Mouse (Mus musculus): Measurements from ENCODE around the gene Slc4a4. TPM values are rescaled to one million over a fixed set of nuclear protein-coding genes. Genes with fewer than 3 reads are reported as not detected.

Slc4a4 gene
- polyA plus RNA-seq, 1 experiment, result 53.7 TPM

DNA sequence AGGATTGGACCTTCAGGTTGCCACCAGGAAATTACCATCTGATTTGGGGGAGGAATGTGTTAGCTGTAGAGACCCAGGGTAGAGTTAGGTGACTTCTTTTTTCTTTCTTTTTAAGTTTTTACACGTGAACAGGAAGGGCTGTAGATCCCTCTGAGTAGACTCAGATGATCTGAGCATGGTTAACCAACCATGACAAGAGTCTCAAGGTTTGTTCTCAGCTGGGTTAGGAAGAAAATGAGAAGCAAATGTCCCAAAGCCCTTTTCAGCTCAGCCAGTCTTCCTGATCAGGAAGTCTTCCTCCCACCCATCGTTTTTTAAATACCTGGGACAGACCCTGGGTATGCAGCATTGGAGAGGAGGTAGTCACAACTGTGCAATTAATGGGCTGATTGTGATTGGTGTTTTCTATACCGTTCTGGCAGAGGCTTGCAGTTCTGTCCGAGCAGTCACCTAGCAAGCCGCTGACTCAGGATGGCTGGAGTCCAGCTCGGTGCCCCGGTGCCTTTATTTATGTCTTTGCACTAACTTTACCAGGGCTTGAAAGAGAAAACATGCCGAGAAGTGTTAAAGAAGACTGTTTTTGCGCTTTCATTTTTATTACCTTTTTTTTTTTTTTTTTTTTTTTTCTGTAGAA lies 236.8 kb downstream of the Slc4a4 start:
- Histone ChIP-seq H3K4me3 (ENCODE audit: insufficient read depth, low read length) (no peak overlapping the region), H3K27ac (ENCODE audit: insufficient read depth, low read length) (no peak overlapping the region)

GRCm38 (mm10) chr5:89128210-89128609 lies 241.6 kb downstream of the Slc4a4 start:
- TF ChIP-seq CTCF (IDR thresholded peaks at IDR 0.05; ENCODE audit: extremely low read depth, insufficient read depth, low read length) (no peak), POLR2A (IDR thresholded peaks at IDR 0.05; ENCODE audit: extremely low read depth, insufficient read depth, low read length) (no peak)
- H3K27ac ChIP-seq (ENCODE audit: insufficient read depth, low read length), result no peak overlapping the region
- no peaks in the 10 kb centered on the region for H3K4me1 ChIP-seq (ENCODE audit: control insufficient read depth, insufficient read depth, low read length)
- H3K4me3 ChIP-seq (ENCODE audit: insufficient read depth, low read length), result no peak overlapping the region

More for the DNA sequence above, 236.8 kb downstream of the Slc4a4 start:
- no peak for TF ChIP-seq POLR2A (IDR thresholded peaks at IDR 0.05; ENCODE audit: extremely low read depth, insufficient read depth, low read length)
- TF ChIP-seq CTCF (IDR thresholded peaks at IDR 0.05; ENCODE audit: extremely low read depth, insufficient read depth, low read length), result no peak
- peaks cover 3% of the 10 kb centered on the region; the same call in 1 of the 2 replicates for H3K4me1 ChIP-seq (ENCODE audit: control insufficient read depth, insufficient read depth, low read length)

- Histone ChIP-seq H3K27ac (ENCODE audit: insufficient read depth, low read length) (0 out of 2 replicates have a peak overlapping the region, but pooled peaks have one; percentile 13), H3K4me1 (ENCODE audit: control insufficient read depth, insufficient read depth, low read length) (peaks cover 5% of the 10 kb centered on the region), H3K4me3 (ENCODE audit: insufficient read depth, low read length) (no peak overlapping the region)
- TF ChIP-seq CTCF (IDR thresholded peaks at IDR 0.05; ENCODE audit: extremely low read depth, insufficient read depth, low read length), result no peak
- no peak for TF ChIP-seq POLR2A (IDR thresholded peaks at IDR 0.05; ENCODE audit: extremely low read depth, insufficient read depth, low read length)
These were observed 249.2 kb downstream of the Slc4a4 start for GRCm38 (mm10) chr5:89135776-89136175.

GRCm38 (mm10) chr5:89140070-89140469 lies 253.5 kb downstream of the Slc4a4 start:
- Histone ChIP-seq H3K4me1 (ENCODE audit: control insufficient read depth, insufficient read depth, low read length) (peaks cover 8% of the 10 kb centered on the region), H3K27ac (ENCODE audit: insufficient read depth, low read length) (no peak overlapping the region), H3K4me3 (ENCODE audit: insufficient read depth, low read length) (no peak overlapping the region)
- TF ChIP-seq CTCF (IDR thresholded peaks at IDR 0.05; ENCODE audit: extremely low read depth, insufficient read depth, low read length) (no peak), POLR2A (IDR thresholded peaks at IDR 0.05; ENCODE audit: extremely low read depth, insufficient read depth, low read length) (no peak)

- H3K4me3 ChIP-seq (ENCODE audit: insufficient read depth, low read length), result no peak overlapping the region
- no peak overlapping the region for H3K27ac ChIP-seq (ENCODE audit: insufficient read depth, low read length)
- H3K4me1 ChIP-seq (ENCODE audit: control insufficient read depth, insufficient read depth, low read length), result peaks cover 3% of the 10 kb centered on the region
- TF ChIP-seq POLR2A (IDR thresholded peaks at IDR 0.05; ENCODE audit: extremely low read depth, insufficient read depth, low read length), result no peak
- TF ChIP-seq CTCF (IDR thresholded peaks at IDR 0.05; ENCODE audit: extremely low read depth, insufficient read depth, low read length), result no peak
These were observed 255.1 kb downstream of the Slc4a4 start for GRCm38 (mm10) chr5:89141761-89142160.

DNA sequence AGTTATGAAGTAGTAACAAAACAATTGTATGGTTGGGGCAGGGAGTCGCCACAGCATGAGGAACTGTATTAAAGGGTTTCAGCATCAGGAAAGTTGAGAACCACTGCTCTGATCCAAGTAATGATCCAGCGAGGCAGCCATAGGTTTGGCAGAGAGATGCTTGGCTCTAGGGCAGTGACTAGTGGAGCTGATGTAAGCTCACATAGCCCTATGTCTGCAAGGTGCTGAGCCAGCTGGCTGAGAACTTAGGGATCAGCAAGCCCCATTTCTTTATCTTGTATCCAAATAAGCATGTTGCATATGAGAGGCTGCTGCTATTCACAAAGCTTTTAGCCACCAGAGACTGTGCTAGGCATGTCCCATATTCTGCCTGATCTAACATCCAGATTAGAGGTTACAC lies 259.7 kb downstream of the Slc4a4 start:
- Histone ChIP-seq H3K4me1 (ENCODE audit: control insufficient read depth, insufficient read depth, low read length) (peaks cover 3% of the 10 kb centered on the region), H3K4me3 (ENCODE audit: insufficient read depth, low read length) (no peak overlapping the region), H3K27ac (ENCODE audit: insufficient read depth, low read length) (no peak overlapping the region)
- no peak for TF ChIP-seq CTCF (IDR thresholded peaks at IDR 0.05; ENCODE audit: extremely low read depth, insufficient read depth, low read length)
- no peak for TF ChIP-seq POLR2A (IDR thresholded peaks at IDR 0.05; ENCODE audit: extremely low read depth, insufficient read depth, low read length)

DNA sequence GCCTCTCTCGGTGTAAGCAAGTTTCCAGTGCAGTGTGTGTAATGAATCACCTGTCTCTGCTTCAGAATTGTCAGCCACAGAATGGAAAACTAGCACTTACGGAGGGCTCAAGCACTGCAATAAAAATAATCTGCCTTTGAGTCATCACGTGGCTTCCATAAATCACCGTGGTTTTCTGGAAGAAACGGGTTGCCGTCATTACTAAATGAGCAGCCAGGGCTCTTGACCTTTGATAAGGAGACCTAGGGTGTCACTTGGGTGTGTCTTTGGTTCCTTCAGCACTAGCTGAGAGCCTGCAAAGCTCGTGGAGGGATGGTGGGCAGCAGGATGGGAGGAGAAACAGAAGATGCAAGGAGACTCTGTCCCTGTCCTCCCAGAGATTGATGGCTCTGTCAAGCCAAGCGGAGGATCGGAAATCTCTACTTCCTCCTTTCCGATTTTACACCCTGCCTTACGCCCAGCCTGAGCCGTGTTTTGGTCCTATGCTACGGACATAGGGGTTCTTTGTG lies 260.7 kb downstream of the Slc4a4 start:
- Histone ChIP-seq H3K4me3 (ENCODE audit: insufficient read depth, low read length) (no peak overlapping the region), H3K4me1 (ENCODE audit: control insufficient read depth, insufficient read depth, low read length) (peaks cover under 1% of the 10 kb centered on the region), H3K27ac (ENCODE audit: insufficient read depth, low read length) (no peak overlapping the region)
- TF ChIP-seq POLR2A (IDR thresholded peaks at IDR 0.05; ENCODE audit: extremely low read depth, insufficient read depth, low read length) (no peak), CTCF (IDR thresholded peaks at IDR 0.05; ENCODE audit: extremely low read depth, insufficient read depth, low read length) (no peak)

DNA sequence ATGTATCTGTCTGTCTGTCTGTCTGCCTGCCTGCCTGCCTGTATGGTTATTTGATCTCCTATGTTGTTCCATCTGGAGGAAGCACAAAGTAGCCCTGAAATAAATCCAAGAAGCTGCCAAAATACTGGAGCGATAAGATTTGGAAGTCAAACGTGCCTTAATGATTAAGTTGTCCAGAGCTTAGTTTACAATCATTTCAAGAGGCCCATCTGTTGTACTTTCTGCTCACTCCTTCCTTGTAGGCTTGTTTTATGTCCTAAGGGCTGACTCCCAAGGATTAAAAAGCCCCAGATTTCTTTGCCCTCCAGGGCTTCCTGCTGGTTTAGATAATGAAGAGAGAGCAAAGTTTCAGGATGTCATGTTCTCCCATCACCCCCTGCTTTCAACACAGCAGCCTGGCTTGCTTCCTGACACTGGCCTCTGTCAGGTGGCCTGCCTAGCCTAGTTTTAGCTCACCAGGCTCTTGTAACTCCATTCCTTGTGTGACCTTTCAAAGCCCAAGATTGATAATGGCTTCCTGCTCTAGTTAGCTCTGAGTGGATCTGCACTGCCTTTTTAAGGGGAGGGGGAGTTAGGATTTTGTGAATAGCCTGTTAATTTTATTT lies 262.9 kb downstream of the Slc4a4 start:
- Histone ChIP-seq H3K4me3 (ENCODE audit: insufficient read depth, low read length) (no peak overlapping the region), H3K4me1 (ENCODE audit: control insufficient read depth, insufficient read depth, low read length) (no peaks in the 10 kb centered on the region; the same call in 1 of the 2 replicates)
- no peak for TF ChIP-seq CTCF (IDR thresholded peaks at IDR 0.05; ENCODE audit: extremely low read depth, insufficient read depth, low read length)
- TF ChIP-seq POLR2A (IDR thresholded peaks at IDR 0.05; ENCODE audit: extremely low read depth, insufficient read depth, low read length), result no peak

GRCm38 (mm10) chr5:89151076-89151475 lies 264.5 kb downstream of the Slc4a4 start:
- H3K4me3 ChIP-seq (ENCODE audit: insufficient read depth, low read length), result no peak overlapping the region
- no peak overlapping the region for H3K27ac ChIP-seq (ENCODE audit: insufficient read depth, low read length)
- no peak for TF ChIP-seq POLR2A (IDR thresholded peaks at IDR 0.05; ENCODE audit: extremely low read depth, insufficient read depth, low read length)
- no peak for TF ChIP-seq CTCF (IDR thresholded peaks at IDR 0.05; ENCODE audit: extremely low read depth, insufficient read depth, low read length)
- no peaks in the 10 kb centered on the region; the same call in 1 of the 2 replicates for H3K4me1 ChIP-seq (ENCODE audit: control insufficient read depth, insufficient read depth, low read length)

More for the DNA sequence above, 262.9 kb downstream of the Slc4a4 start:
- H3K27ac ChIP-seq (ENCODE audit: insufficient read depth, low read length), result no peak overlapping the region
